Mouse (Mus musculus): ENCODE measurements around the gene Lxn. TPM values are rescaled to one million over a fixed set of nuclear protein-coding genes. Genes with fewer than 3 reads are reported as not detected.

The Lxn gene
- polyA plus RNA-seq, 1 experiment from 2014 or later, result 197 TPM

DNA sequence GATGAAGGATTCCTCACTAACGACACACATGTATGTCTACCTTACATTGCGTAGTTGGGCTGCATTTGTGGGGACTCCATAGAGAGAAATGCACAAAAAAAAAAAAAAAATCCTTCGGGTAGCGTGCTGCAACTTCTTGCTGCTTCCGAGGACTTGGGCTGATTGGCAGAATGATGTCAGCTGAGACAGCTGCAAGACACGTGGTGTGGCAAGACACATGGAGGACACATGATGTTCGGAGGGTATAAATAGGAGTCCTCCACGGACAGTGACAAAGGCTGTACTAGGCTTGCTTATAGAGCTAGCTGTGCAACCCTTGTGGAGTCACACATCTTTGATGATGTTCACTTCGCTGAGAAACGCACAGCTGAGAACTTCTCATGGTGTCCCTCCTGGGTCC is 18.7 kb upstream of the Lxn start:
- no peak overlapping the region for H3K4me2 ChIP-seq
- no peak overlapping the region for H3K4me3 ChIP-seq (ENCODE audit: low read depth, low read length)
- 0 out of 2 replicates have a peak, but pooled peaks cover 16% of the 10 kb centered on the region for H3K36me3 ChIP-seq (ENCODE audit: insufficient read depth)
- no peaks in the 10 kb centered on the region for H3K27me3 ChIP-seq (ENCODE audit: insufficient read depth, low read length)
- ATAC-seq (ENCODE audit: insufficient read depth) (no peak), DNase-seq (no peak)
- no peaks in the 10 kb centered on the region for H3K9me3 ChIP-seq (ENCODE audit: low read depth, low read length)
- TF ChIP-seq CTCF (IDR thresholded peaks at IDR 0.05; ENCODE audit: low read depth), result no peak
- H3K4me1 ChIP-seq (ENCODE audit: insufficient read depth), result no peaks in the 10 kb centered on the region
- WGBS, result 89% methylated on average over 10 of the region's 10 CpGs
- no peak overlapping the region for H3K9ac ChIP-seq
- no peak overlapping the region for H3K27ac ChIP-seq (ENCODE audit: low read depth)

DNA sequence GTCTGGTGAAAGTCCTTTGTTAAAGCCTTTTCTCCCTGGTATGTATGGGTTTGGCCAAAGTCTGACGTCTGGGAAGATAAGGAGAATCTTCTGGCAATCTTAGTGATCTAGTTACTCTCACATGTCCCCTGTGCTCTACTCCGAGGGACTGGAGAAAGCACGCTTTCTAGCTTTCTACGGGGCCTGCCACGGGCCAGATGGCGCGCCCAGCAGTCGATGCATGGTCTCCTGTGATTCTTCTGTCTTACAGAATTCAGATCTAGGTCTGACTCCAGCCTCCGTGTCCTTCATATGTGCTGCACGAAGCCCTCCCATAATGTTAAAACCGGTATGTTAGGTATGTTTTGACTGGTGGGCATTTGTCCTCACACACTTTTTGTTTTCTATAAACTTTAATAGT is 16.1 kb upstream of the Lxn start:
- no peaks in the 10 kb centered on the region for H3K4me1 ChIP-seq (ENCODE audit: insufficient read depth)
- H3K9ac ChIP-seq, result no peak overlapping the region
- H3K4me2 ChIP-seq, result no peak overlapping the region
- H3K4me3 ChIP-seq (ENCODE audit: low read depth, low read length), result no peak overlapping the region
- TF ChIP-seq CTCF (IDR thresholded peaks at IDR 0.05; ENCODE audit: low read depth), result no peak
- DNase-seq (no peak), ATAC-seq (ENCODE audit: insufficient read depth) (no peak)
- peaks cover 29% of the 10 kb centered on the region; the same call in 1 of the 2 replicates for H3K36me3 ChIP-seq (ENCODE audit: insufficient read depth)
- H3K27ac ChIP-seq (ENCODE audit: low read depth), result no peak overlapping the region
- no peaks in the 10 kb centered on the region for H3K27me3 ChIP-seq (ENCODE audit: insufficient read depth, low read length)
- no peaks in the 10 kb centered on the region for H3K9me3 ChIP-seq (ENCODE audit: low read depth, low read length)
- WGBS, result 88% methylated on average over 11 of the region's 11 CpGs

DNA sequence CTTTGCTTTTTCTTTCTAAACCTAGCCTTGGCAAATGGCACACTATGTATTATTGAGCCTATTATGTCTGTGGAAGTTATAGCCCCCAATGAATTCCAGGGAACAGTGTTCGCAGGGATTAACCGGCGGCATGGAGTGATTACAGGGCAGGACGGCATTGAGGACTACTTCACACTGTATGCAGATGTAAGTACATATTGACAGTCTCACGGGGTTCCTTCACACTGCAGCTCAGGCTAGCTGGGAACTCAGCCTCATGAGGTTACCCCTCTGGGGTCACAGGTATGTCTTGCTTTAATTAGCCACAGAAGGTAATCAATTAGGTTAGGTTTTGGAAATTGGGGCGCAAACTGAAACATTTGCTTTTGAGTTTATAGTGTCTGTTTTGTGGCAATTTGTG is 9.7 kb upstream of the Lxn start:
- Histone ChIP-seq H3K9me3 (ENCODE audit: low read depth, low read length) (no peaks in the 10 kb centered on the region), H3K27me3 (ENCODE audit: insufficient read depth, low read length) (no peaks in the 10 kb centered on the region)

DNA sequence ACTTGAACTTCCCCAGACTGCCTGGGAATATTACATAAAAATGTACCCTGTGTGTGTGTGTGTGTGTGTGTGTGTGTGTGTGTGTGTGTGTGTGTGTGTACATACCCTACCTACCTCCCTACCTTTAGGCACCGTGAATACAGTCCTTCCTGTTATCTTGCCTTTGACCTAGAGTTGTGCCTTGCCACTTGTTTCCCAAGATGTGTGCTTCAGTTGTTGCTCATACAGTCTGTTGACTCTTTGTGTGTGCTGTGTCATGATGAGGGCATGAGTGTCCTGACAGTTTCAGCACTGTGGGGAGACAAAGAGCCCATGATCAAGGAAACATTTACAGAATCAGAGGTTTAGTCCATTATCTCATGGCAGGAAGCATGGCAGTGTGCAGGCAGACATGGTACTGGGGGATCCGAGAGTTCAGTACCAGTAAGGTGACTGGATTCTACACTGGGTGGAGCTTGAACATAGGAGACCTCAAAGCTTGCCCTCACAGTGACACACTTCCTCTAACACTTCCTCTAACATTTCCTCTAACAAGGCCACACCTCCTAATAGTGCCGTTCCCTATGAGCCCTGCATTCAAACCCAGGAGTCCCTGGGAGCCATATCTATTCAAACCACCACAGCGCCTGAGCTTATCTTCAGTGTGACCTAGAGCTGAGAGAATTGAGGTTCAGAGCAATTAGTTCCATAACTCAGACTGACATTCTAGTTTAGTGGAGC is 7.8 kb upstream of the Lxn start:
- H3K9me3 ChIP-seq (ENCODE audit: low read depth, low read length), result no peaks in the 10 kb centered on the region
- no peak overlapping the region for H3K4me3 ChIP-seq (ENCODE audit: low read depth, low read length)
- H3K4me1 ChIP-seq (ENCODE audit: insufficient read depth), result no peaks in the 10 kb centered on the region
- no peak overlapping the region for H3K27ac ChIP-seq (ENCODE audit: low read depth)
- TF ChIP-seq CTCF (IDR thresholded peaks at IDR 0.05; ENCODE audit: low read depth), result no peak
- no peak overlapping the region for H3K4me2 ChIP-seq
- WGBS, result 63% methylated on average over 4 of the region's 4 CpGs
- DNase-seq, result no peak
- no peak; the same call in 1 of the 2 replicates for ATAC-seq (ENCODE audit: insufficient read depth)
- H3K9ac ChIP-seq, result no peak overlapping the region
- peaks cover 42% of the 10 kb centered on the region for H3K36me3 ChIP-seq (ENCODE audit: insufficient read depth)
- no peaks in the 10 kb centered on the region for H3K27me3 ChIP-seq (ENCODE audit: insufficient read depth, low read length)

More for the DNA sequence above, 9.7 kb upstream of the Lxn start:
- ATAC-seq (ENCODE audit: insufficient read depth) (no peak), DNase-seq (no peak)
- H3K27ac ChIP-seq (ENCODE audit: low read depth), result no peak overlapping the region
- H3K4me3 ChIP-seq (ENCODE audit: low read depth, low read length), result no peak overlapping the region
- TF ChIP-seq CTCF (IDR thresholded peaks at IDR 0.05; ENCODE audit: low read depth), result no peak
- no peaks in the 10 kb centered on the region for H3K4me1 ChIP-seq (ENCODE audit: insufficient read depth)
- H3K36me3 ChIP-seq (ENCODE audit: insufficient read depth), result peaks cover 46% of the 10 kb centered on the region
- H3K9ac ChIP-seq, result no peak overlapping the region
- no peak overlapping the region for H3K4me2 ChIP-seq
- WGBS, result 77% methylated on average over 6 of the region's 6 CpGs

DNA sequence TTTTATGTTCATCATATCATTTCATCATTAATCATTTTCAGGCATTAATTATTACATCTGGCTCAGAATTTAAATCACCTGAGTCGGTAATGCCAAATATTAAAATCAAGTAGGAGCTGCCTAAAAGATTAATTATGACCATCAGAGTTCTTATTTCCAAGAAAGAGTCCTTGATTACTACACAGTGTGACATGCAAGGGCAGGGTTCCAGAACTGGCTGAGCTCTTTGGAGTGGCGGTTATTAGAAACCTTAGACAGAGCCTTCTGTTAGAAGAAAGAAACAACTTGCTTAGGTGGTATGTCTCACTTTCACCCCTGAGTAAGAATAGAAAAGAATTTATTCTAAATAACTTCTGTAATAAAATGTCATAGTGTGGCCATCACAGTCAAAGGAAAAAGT is 3.6 kb upstream of the Lxn start:
- 88% methylated on average over 2 of the region's 2 CpGs for WGBS
- TF ChIP-seq CTCF (IDR thresholded peaks at IDR 0.05; ENCODE audit: low read depth), result no peak
- H3K9me3 ChIP-seq (ENCODE audit: low read depth, low read length), result no peaks in the 10 kb centered on the region
- no peaks in the 10 kb centered on the region for H3K4me1 ChIP-seq (ENCODE audit: insufficient read depth)
- H3K27ac ChIP-seq (ENCODE audit: low read depth), result no peak overlapping the region
- no peak overlapping the region for H3K4me3 ChIP-seq (ENCODE audit: low read depth, low read length)
- no peak overlapping the region for H3K9ac ChIP-seq
- H3K27me3 ChIP-seq (ENCODE audit: insufficient read depth, low read length), result no peaks in the 10 kb centered on the region
- no peak overlapping the region for H3K4me2 ChIP-seq
- DNase-seq (no peak), ATAC-seq (ENCODE audit: insufficient read depth) (no peak)
- H3K36me3 ChIP-seq (ENCODE audit: insufficient read depth), result peaks cover 22% of the 10 kb centered on the region

DNA sequence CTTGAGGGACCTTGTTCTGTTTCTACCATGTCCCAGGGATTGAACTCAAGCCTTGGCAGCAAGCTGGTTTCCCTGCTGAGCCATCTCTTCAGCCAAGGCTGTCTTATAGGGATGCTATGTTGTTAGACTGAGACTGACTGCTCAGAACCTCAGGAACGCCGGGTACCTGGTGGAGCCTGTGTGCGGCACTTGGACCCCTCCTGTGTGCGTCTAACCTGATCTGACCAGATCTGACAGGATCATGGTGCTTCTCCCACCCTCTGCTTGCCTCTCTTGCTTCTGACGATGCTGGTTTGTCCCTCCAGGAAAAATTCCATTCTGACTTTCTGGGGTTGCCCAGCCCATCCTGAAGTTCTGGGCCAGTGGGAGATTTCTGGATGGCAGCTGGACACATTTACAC is 2.9 kb upstream of the Lxn start:
- Histone ChIP-seq H3K36me3 (ENCODE audit: insufficient read depth) (peaks cover 18% of the 10 kb centered on the region), H3K4me1 (ENCODE audit: insufficient read depth) (no peaks in the 10 kb centered on the region), H3K9me3 (ENCODE audit: low read depth, low read length) (no peaks in the 10 kb centered on the region), H3K4me2 (no peak overlapping the region), H3K27me3 (ENCODE audit: insufficient read depth, low read length) (no peaks in the 10 kb centered on the region), H3K27ac (ENCODE audit: low read depth) (no peak overlapping the region), H3K9ac (no peak overlapping the region), H3K4me3 (ENCODE audit: low read depth, low read length) (no peak overlapping the region)
- no peak for TF ChIP-seq CTCF (IDR thresholded peaks at IDR 0.05; ENCODE audit: low read depth)
- ATAC-seq (ENCODE audit: insufficient read depth), result no peak
- 90% methylated on average over 5 of the region's 5 CpGs for WGBS
- no peak for DNase-seq

DNA sequence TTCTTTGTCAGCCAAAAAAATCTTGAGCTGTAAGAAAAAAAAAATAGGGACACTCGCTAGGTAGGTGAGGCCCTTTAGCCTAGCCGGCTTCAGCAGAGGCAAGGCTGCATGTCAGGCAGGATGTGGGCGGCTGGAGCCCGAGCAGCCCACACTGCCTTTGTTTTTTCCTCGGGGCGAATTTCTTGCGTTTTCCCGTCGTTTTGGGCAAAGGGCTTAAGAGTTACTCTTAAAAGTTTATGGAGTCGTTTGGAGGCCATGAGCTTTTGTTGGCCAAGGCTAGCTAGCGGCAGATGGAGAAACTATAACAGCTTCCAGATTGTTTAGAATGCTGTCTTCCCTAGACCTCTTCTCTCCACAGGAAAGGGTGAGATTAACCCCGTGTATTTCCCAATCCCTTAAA is 725 bp downstream of the Lxn start:
- Histone ChIP-seq H3K27me3 (ENCODE audit: insufficient read depth, low read length) (no peaks in the 10 kb centered on the region), H3K9me3 (ENCODE audit: low read depth, low read length) (no peaks in the 10 kb centered on the region), H3K9ac (peak overlapping the region; percentile 62), H3K4me1 (ENCODE audit: insufficient read depth) (no peaks in the 10 kb centered on the region), H3K27ac (ENCODE audit: low read depth) (peak overlapping the region; percentile 89), H3K4me3 (ENCODE audit: low read depth, low read length) (peak overlapping the region; percentile 53), H3K36me3 (ENCODE audit: insufficient read depth) (peaks cover 29% of the 10 kb centered on the region), H3K4me2 (peak overlapping the region; percentile 79)
- TF ChIP-seq CTCF (IDR thresholded peaks at IDR 0.05; ENCODE audit: low read depth), result no peak
- WGBS, result under 1% methylated on average over 12 of the region's 12 CpGs
- peak; percentile 74 for ATAC-seq (ENCODE audit: insufficient read depth)
- DNase-seq, result peak; percentile 64
